Mouse (Mus musculus) adipocyte (in vitro differentiated cells): ENCODE measurements around the gene Vegfa.
"Not testable (repeated sequence)": the region's sequence is repeated elsewhere in the genome, so short reads cannot be mapped to it uniquely, and the experiment has no call there.

Source experiments
- DNase-seq: peaks from one replicate; pipeline ENCODE4 v3.0.0-alpha.2; 2016; ENCODE audit warnings: low spot score

Vegfa gene

GRCm38 (mm10) chr17:45996921-45997444 is 35.2 kb downstream of the Vegfa start:
- no peak for DNase-seq

GRCm38 (mm10) chr17:45994281-45994817 is 37.8 kb downstream of the Vegfa start:
- no peak for DNase-seq

- DNase-seq, result no peak
These were observed 45.3 kb downstream of the Vegfa start for GRCm38 (mm10) chr17:45986915-45987314.

GRCm38 (mm10) chr17:45986374-45986773 is 45.8 kb downstream of the Vegfa start:
- DNase-seq, result no peak

- DNase-seq, result not testable (repeated sequence)
These were observed 49.0 kb downstream of the Vegfa start for GRCm38 (mm10) chr17:45983185-45983584.

- DNase-seq, result no peak
These were observed 50.3 kb downstream of the Vegfa start for GRCm38 (mm10) chr17:45981841-45982240.

GRCm38 (mm10) chr17:45979025-45979805 is 53.0 kb downstream of the Vegfa start:
- DNase-seq, result no peak

GRCm38 (mm10) chr17:45974461-45974860 is 57.7 kb downstream of the Vegfa start:
- DNase-seq, result no peak

- no peak for DNase-seq
These were observed 59.0 kb downstream of the Vegfa start for GRCm38 (mm10) chr17:45973214-45973613.

- DNase-seq, result no peak
These were observed 59.8 kb downstream of the Vegfa start for GRCm38 (mm10) chr17:45972405-45972804.

GRCm38 (mm10) chr17:45971800-45972199 is 60.4 kb downstream of the Vegfa start:
- no peak for DNase-seq

GRCm38 (mm10) chr17:45970741-45971550 is 61.2 kb downstream of the Vegfa start:
- DNase-seq, result no peak

GRCm38 (mm10) chr17:45969596-45969995 is 62.6 kb downstream of the Vegfa start:
- no peak for DNase-seq

- no peak for DNase-seq
These were observed 63.8 kb downstream of the Vegfa start for GRCm38 (mm10) chr17:45968341-45968740.
